Comparison of ENCODE assay signal across 16 mouse cellular contexts in genomic region chr8:57575336-57575735, GRCm38 (mm10).
A peak's percentile ranks its signal among the peaks of the same experiment; 100 is the strongest.
DNase-seq lines count a peak whose midpoint lies in the region; ATAC-seq and TF ChIP-seq lines count a peak whose summit lies in the region.
"Had no signal": no experiment of that assay in that cellular context is flagged by ENCODE, and none has a peak within 500 bp of the region (broad histone marks: within the 10 kb centered on the region; RNA-seq: fewer than 3 reads in every experiment).

No protein-coding gene starts in this region.

- no peaks in the 10 kb centered on the region for H3K36me3 ChIP-seq in midbrain, postnatal 0 days (ENCODE audit: insufficient read depth, low read length)
- H3K36me3 ChIP-seq in midbrain, embryonic 15.5 days (replicated peaks) = no peaks in the 10 kb centered on the region
- H3K36me3 ChIP-seq in liver, embryonic 12.5 days = no peaks in the 10 kb centered on the region
- H3K36me3 ChIP-seq in thymus, adult 2 months (ENCODE audit: control insufficient read depth, insufficient read depth, low read length) = no peaks in the 10 kb centered on the region
- H3K36me3 ChIP-seq: neural tube, embryonic 12.5 days had no signal

- no peak for DNase-seq in midbrain, postnatal 0 days (ENCODE audit: low spot score)
- DNase-seq in thymus, adult 2 months = peak; percentile 56
- no peak for DNase-seq in retina, embryonic 14.5 days (ENCODE audit: low spot score)
- DNase-seq in lung, postnatal 25 days (ENCODE audit: low spot score) = no peak
- DNase-seq: cerebellum, adult 9-11 months; forebrain, postnatal 0 days; kidney, adult 11 months; left cerebral cortex, postnatal 4 days; lung, postnatal 14 days; right cerebral cortex, adult 18-20 months had no signal

- H3K4me1 ChIP-seq in midbrain, postnatal 0 days (ENCODE audit: insufficient read depth, low read length) = no peaks in the 10 kb centered on the region
- peaks cover 14% of the 10 kb centered on the region for H3K4me1 ChIP-seq in midbrain, embryonic 15.5 days
- H3K4me1 ChIP-seq in liver, embryonic 12.5 days = peaks cover 51% of the 10 kb centered on the region
- peaks cover 28% of the 10 kb centered on the region for H3K4me1 ChIP-seq in thymus, adult 2 months (replicated peaks; ENCODE audit: control insufficient read depth, insufficient read depth, low read length)

- no peak for TF ChIP-seq POLR2A in thymus, adult 2 months (IDR thresholded peaks at IDR 0.05; ENCODE audit: control insufficient read depth, extremely low read depth, insufficient read depth, low read length, poor library complexity)

- H3K27me3 ChIP-seq in midbrain, postnatal 0 days (ENCODE audit: insufficient read depth, low read length) = no peaks in the 10 kb centered on the region
- no peaks in the 10 kb centered on the region for H3K27me3 ChIP-seq in midbrain, embryonic 15.5 days (replicated peaks)
- H3K27me3 ChIP-seq in liver, embryonic 12.5 days (replicated peaks) = no peaks in the 10 kb centered on the region
- H3K27me3 ChIP-seq in thymus, adult 2 months (ENCODE audit: control insufficient read depth, insufficient read depth, low read length) = no peaks in the 10 kb centered on the region; the same call in 1 of the 2 replicates
- H3K27me3 ChIP-seq: neural tube, embryonic 12.5 days had no signal

- H3K27ac ChIP-seq in midbrain, postnatal 0 days (ENCODE audit: low read depth, low read length) = no peak overlapping the region
- H3K27ac ChIP-seq in midbrain, embryonic 15.5 days = no peak overlapping the region
- peak overlapping the region; percentile 76 for H3K27ac ChIP-seq in liver, embryonic 12.5 days
- peak overlapping the region; percentile 59 for H3K27ac ChIP-seq in thymus, adult 2 months (ENCODE audit: control insufficient read depth, insufficient read depth, low read length)
- H3K27ac ChIP-seq: hindbrain, postnatal 0 days; kidney, postnatal 0 days; neural tube, embryonic 12.5 days had no signal

- no peak overlapping the region for H3K4me2 ChIP-seq in midbrain, postnatal 0 days (ENCODE audit: low read depth, low read length, poor library complexity, severe bottlenecking)
- no peak overlapping the region for H3K4me2 ChIP-seq in midbrain, embryonic 15.5 days
- H3K4me2 ChIP-seq in liver, embryonic 12.5 days = peak overlapping the region; percentile 52
- H3K4me2 ChIP-seq: neural tube, embryonic 12.5 days had no signal

- no peak for TF ChIP-seq CTCF in midbrain, postnatal 0 days (IDR thresholded peaks at IDR 0.05)
- TF ChIP-seq CTCF in thymus, adult 2 months (IDR thresholded peaks at IDR 0.05; ENCODE audit: borderline replicate concordance, control insufficient read depth, extremely low read depth, insufficient read depth, low read length, poor library complexity) = no peak

- H3K9me3 ChIP-seq in midbrain, postnatal 0 days (ENCODE audit: low read length) = no peaks in the 10 kb centered on the region
- no peaks in the 10 kb centered on the region for H3K9me3 ChIP-seq in midbrain, embryonic 15.5 days
- no peaks in the 10 kb centered on the region for H3K9me3 ChIP-seq in liver, embryonic 12.5 days (replicated peaks)
- H3K9me3 ChIP-seq: neural tube, embryonic 12.5 days had no signal

- 94% methylated on average over 9 of the region's 9 CpGs for WGBS in midbrain, postnatal 0 days
- 87% methylated on average over 9 of the region's 9 CpGs for WGBS in midbrain, embryonic 15.5 days
- WGBS in liver, embryonic 12.5 days (ENCODE audit: insufficient replicate concordance) = 78% methylated on average over 9 of the region's 9 CpGs
- 68% methylated on average over 9 of the region's 9 CpGs for WGBS in thymus, adult 2 months

- H3K4me3 ChIP-seq in midbrain, postnatal 0 days (ENCODE audit: low read depth, low read length) = no peak overlapping the region
- no peak overlapping the region for H3K4me3 ChIP-seq in midbrain, embryonic 15.5 days
- H3K4me3 ChIP-seq in liver, embryonic 12.5 days = no peak overlapping the region
- H3K4me3 ChIP-seq in thymus, adult 2 months (ENCODE audit: control insufficient read depth, insufficient read depth, low read length) = no peak overlapping the region
- H3K4me3 ChIP-seq: neural tube, embryonic 12.5 days had no signal

- 0 out of 2 replicates have a peak, but pooled peaks have one; percentile 26 for ATAC-seq in midbrain, postnatal 0 days (ENCODE audit: low FRiP score)
- ATAC-seq in midbrain, embryonic 15.5 days (replicated peaks) = no peak
- ATAC-seq in liver, embryonic 12.5 days = no peak
- no peak for ATAC-seq in erythroid progenitor cell, adult 5-6 weeks (replicated peaks; ENCODE audit: low FRiP score, poor library complexity, severe bottlenecking)
- ATAC-seq: forebrain, postnatal 0 days; hindbrain, postnatal 0 days had no signal

- no peak overlapping the region for H3K9ac ChIP-seq in midbrain, postnatal 0 days (replicated peaks; ENCODE audit: low read length, poor library complexity, severe bottlenecking)
- H3K9ac ChIP-seq in midbrain, embryonic 15.5 days = no peak overlapping the region
- no peak overlapping the region for H3K9ac ChIP-seq in liver, embryonic 12.5 days
- H3K9ac ChIP-seq: forebrain, postnatal 0 days; neural tube, embryonic 12.5 days had no signal

Comparison
In these comparisons a context has a peak if more than half of its experiments do, and no peak if none do; other contexts are left out.
1. H3K27ac ChIP-seq: peak in liver, embryonic 12.5 days (single experiment) and thymus, adult 2 months (single experiment); none in midbrain, postnatal 0 days (single experiment) and midbrain, embryonic 15.5 days (single experiment).